Mouse (Mus musculus) gastrocnemius, postnatal 4 days (tissue): ENCODE results near the gene Ccdc187. TPM values are rescaled to one million over a fixed set of nuclear protein-coding genes. Genes with fewer than 3 reads are reported as not detected.

ENCODE experiments used
- DNase-seq, 2 experiments: peaks; one replicate each; pipeline ENCODE4 v3.0.0; 2021 to 2022; ENCODE audit warnings: low spot score in 2 of 2, mixed read lengths in 2 of 2
- total RNA-seq, 2 experiments: library from RNA; stranded (reverse); gene quantifications; 2 replicates each; pipeline ENCODE4 v1.2.3; 2021

The Ccdc187 gene
- total RNA-seq, 2 experiments from 2014 or later = 0.10 to 0.15 TPM

DNA sequence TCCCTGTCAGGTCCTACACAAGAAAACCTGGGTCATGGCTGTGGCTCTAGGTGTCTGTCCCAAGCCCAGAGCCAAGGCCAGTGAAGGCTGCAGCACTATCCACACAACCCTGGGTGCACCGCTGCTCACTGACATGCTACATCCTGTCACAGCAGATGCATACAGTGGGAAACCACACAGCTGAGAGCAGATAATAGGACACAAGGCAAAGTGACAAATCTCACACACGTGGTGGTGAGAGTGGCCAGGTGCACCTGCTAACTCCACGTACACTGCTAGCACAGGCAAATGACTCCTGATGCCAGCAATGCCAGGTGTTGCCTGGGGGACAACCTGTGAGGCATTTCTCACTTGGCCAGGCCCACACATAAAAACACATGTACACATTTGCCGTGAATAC, 69.1 kb downstream of the Ccdc187 start:
- DNase-seq = no peak

DNA sequence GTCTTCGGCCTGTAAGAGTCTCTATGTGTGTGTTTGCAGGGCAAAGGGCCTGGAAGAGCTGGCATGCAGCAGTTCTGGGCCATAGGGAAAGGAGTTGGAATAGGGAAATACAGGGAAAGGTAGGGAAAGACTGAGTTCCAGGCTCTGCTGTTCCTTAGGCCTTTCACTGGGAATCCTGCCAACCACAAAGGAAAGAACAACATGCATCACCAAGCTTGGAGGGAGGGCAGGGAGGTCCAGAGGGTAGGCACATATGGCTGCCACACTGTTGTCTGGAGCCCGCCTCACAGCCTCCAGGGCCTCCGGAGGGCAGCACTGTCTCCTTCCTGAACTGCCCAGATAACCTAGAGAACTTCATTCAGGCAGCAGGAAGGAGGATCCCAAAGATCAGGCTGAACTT, 70.4 kb downstream of the Ccdc187 start:
- DNase-seq = no peak

DNA sequence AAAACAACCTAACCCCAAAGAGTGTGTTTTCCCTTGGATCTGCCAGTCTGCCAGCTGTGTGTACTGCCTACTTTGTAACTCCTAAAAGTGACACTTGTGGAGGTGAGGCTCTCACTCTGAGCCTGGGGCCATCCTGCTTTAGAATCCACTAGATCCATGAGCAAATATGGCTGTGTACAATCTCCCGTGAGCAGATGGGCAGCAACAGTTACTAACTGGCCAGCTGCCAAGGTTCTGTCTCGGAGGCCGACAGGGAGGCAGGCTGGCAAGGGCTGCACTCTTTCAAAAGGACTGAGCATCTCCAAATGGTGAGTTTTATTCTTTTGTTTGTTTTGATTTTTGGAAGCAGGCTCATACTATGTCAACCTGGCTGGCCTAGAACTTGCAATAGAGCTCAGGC, 79.8 kb downstream of the Ccdc187 start:
- DNase-seq = no peak

DNA sequence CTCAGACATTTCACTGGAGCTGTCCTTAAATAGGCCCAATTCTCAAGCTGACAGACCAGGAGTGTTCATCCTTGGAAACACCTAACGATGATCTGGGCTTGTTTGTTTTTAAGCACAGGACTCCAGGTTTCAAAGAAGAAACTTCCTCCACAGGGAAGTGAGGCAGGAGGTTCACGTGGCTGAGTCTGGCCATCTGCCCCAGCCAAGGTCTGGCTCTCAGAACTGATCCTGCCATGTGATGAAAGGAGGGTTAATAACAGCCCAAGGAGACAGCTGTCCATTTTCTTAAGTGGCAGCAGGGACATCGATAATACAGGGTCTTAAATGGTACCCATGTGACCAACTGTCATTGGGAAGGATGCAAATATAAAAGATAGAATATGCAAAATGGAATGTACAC, 84.8 kb downstream of the Ccdc187 start:
- DNase-seq = no peak

DNA sequence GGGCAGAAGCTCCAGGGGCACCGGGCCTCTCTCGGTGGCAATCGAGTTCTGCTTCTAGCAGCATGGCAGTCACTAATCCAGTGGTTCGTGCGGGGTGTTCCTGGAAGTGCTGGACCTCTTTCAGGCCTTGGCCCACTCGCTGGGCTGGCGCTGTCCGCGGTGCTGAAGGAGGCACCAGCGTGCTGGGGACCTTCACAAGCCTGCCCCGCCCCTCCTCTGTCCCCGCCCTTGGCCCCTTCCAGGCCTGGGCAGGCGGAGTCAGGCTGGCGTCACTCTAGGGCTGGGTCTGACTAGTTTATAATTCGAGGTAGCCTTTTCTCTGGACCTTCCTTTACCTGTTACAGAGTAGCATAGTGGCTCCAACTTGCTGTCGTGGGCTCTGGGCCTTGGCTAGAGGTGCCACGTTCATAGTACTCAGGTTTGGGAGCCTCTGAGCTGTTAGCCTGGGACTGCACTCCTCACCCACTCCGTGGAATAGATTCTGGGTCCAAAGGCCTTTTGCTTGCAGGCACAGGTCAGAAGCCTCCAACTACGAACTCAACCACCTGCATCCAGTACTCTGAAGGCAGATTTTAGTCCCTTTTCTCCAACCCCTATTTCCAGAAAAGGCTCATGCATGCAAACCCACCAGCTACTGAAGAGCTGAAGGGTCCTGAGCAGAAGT, 86.1 kb downstream of the Ccdc187 start, which contains the start of gene Lhx3:
Gene Lhx3 (minus strand): TSS at position 164 of the 664 bp plus-strand sequence.
- DNase-seq = peak; percentile 80 to 89

DNA sequence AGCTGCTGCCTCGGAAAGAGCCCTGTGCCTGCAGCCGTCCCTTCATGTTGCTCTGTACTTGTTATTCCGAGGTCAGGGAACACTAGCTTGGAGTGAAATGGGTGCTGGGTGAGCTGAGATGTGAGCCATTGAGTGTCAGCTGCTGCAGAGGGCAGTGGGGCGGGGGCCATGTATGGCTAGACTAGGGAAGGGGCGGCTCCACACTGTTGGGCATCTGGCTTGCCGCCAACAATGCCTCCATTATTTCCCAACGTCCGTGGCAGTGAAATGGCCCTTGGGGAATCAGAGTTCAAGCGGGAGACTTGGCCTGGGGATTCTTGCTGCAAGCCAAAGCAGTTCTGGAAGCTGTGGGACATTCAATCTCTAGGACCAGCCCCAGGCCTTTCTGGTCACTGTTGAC, 86.8 kb downstream of the Ccdc187 start:
- no peak for DNase-seq

DNA sequence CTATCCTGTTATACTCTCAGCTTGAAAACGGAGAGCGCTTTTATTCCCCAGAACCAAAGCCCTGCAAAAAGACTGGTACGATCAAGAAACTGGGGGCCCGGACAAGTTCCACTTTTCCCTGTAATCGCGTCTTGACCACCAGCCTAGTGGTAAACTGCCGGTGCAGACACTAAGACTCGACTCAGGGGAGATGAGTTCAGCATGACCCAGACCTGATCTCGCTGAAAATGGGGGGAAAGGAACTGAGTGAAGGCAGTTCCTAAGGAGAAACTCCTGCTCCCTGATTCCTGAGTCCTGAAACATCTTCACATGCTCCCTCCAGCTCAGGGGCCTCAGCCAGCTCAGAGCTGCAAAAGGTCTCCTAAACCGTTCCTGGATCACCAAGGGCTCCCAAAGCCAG, 88.6 kb downstream of the Ccdc187 start:
- no peak for DNase-seq

DNA sequence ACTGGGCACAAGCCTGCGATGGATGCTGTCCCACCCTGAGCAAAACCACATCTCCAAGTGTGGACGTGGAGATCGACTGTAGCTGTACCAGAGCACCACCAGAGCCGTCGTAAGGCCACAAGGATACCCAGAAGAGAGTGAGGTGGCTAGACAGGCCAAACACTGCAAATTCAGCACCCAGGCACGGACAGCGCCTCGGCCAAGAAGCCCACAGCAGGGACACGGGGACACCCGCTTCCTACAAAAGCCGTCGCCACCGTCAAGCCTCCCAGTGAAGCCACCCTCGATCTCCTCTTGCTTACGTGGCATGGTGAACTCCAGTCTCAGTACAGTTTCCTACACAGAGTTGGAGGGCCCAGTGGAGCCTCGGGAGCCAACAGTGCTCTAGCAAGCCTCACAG, 89.2 kb downstream of the Ccdc187 start:
- DNase-seq = peak in 1 of 2 experiments; percentile 46

DNA sequence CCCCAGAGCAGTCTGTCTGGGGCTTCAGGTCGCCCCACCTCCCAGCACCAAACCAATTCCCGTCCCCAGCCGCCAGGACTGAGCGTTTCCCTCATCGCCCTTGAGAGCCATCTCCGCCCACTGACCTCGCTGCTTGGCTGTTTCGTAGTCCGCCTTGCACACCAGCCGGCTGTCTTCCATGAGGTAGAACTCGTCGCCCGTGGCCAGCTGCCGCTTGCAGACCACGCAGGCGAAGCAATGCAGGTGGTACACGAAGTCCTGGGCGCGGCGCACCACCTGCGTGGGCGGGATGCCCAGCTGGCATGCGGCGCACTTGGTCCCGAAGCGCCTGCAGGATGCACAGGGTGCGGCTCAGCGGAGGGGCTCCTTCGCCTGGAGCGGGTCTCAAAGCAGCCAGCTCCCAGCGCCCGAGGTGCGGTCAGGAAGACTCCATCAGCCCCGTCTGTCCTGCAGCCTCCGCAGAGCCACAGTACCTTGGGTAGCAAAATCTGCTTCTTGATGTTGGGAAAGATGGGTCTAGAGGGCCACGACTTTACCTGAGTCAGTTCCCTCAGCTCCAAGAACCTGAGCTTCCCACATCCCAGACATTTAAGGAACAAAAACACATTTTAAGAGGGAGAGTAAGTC, 91.4 kb downstream of the Ccdc187 start:
- no peak for DNase-seq

DNA sequence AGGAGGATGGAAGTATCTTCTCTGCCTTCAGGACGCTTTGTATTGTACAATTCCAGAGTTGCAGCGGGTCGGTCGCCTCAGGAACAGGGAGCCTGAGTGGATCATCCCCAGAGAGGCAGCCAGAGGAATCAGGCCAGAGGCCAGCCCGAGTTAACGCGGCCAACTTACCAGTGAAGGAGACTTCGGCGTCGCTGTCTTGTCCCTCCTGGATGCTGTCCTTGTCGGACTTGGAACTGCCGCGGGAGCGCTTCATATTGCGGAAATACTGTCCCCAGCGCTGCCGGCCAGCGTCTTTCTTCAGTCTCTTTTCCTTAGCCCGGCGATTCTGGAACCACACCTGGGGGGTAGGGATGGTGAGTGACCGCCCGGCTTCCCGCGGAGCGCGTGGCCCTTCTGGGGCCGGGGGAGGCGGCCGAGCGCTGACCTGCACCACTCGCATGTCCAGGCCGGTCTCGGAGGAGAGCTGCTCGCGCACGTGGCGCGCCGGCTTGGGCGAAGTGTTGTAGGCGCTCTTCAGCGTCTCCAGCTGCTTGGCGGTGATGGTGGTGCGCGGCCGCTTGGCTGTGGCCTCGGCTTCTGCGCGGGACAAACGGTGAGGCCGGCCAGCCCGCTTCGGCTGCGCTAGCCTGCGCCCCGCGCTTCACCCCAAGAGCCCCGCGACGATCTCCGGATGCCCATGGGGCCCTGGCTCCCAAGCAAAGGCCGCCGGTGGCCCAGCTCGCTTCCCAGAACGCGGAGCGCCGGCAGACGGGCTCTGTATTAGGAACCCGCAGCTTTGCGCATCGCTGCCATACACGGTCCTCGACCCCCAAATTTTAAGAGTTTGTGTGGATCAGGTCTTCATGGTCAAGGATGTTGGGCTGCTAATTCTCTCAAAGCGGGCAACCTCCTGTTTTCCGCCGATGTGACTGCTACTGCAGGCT, 92.2 kb downstream of the Ccdc187 start:
- no peak for DNase-seq

DNA sequence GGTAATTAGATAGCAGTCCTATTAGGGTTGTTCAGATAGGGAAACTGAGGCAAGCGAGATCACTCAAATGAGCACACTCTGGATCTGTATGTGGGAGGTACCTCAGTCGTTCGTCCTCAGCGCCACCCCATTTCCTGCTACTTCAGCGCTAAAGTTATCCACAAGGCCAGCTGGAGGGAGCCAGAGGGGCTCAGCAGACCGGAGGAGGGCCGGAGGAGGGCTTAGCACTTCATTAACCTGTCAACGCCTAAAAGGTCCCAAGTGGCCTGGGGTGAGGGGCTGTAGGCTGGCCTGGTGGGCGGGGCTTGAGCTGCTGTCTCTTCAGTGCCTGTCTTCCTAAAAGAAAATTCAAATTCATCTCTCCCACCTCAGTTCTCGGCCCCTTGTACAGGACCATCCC, 95.9 kb downstream of the Ccdc187 start:
- DNase-seq = no peak

DNA sequence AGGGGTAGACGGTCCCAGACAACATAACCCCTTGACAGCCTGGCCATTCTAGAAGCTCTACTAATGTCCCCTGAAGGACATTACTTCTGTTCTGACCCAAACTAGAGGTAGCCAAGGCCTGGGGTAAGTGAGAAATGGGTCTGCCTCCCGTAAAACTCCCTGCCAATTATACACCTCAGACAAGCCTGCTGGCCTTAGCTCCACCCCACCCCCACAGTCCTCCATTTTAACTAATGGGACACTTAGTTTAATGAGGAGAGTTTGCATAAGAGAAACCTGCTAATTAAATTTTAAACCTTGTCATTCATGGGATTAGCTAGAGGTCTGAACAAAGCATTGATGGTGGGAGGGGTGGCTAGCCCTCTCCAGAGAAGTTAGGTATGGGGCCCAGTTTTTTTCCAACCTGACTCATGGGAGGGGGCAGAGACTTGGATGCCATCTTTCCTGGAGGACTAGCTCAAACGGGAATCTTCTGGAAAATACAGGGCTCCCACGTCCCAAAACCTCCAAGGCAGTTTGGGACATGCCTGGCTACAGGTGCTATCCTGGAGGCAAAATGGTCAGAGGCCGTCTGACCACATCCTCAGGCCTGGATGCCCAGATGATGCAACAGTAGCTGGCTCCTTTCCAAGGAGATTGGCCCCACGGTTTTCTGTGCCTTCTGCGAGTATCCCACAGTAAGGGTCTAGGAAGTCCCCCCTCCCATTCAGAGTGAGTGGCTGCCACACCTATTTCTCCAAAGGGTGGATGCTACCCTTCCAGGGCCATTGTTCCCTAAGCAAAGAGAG, 99.6 kb downstream of the Ccdc187 start:
- no peak for DNase-seq

Other genes starting within 250 kb of the Ccdc187 start
- 10 to 100 TPM; 10.8 to 11.2 TPM for gene Nacc2, start 171.3 kb downstream of the Ccdc187 start, total RNA-seq
- not detected for gene Lhx3, start 86.3 kb downstream of the Ccdc187 start, total RNA-seq
- gene Qsox2, start 57.0 kb downstream of the Ccdc187 start, total RNA-seq = 10 to 100 TPM; 11.2 to 11.4 TPM
- 10 to 100 TPM; 24.1 to 28.1 TPM for gene Gpsm1, start 21.0 kb upstream of the Ccdc187 start, total RNA-seq
- gene Dnlz, start 57.6 kb upstream of the Ccdc187 start, total RNA-seq = 10 to 100 TPM; 18.5 to 21.0 TPM
- gene Card9, start 66.4 kb upstream of the Ccdc187 start, total RNA-seq = 1 to 10 TPM; 1.6 to 1.8 TPM
- 10 to 100 TPM; 20.6 to 22.2 TPM for gene Snapc4, start 86.1 kb upstream of the Ccdc187 start, total RNA-seq
- gene Entr1, start 94.8 kb upstream of the Ccdc187 start, total RNA-seq = 10 to 100 TPM; 42.7 to 50.2 TPM
- gene Pmpca, start 94.8 kb upstream of the Ccdc187 start, total RNA-seq = 100 to 1,000 TPM; 123 to 124 TPM
- 10 to 100 TPM; 12.5 to 13.2 TPM for gene Inpp5e, start 114.6 kb upstream of the Ccdc187 start, total RNA-seq
- gene Sec16a, start 150.7 kb upstream of the Ccdc187 start, total RNA-seq = 10 to 100 TPM; 40.9 to 45.4 TPM
- 10 to 100 TPM; 48.4 to 52.9 TPM for gene Notch1, start 222.1 kb upstream of the Ccdc187 start, total RNA-seq